Mouse (Mus musculus): ENCODE measurements around the gene Fgfr2.

The Fgfr2 gene

DNA sequence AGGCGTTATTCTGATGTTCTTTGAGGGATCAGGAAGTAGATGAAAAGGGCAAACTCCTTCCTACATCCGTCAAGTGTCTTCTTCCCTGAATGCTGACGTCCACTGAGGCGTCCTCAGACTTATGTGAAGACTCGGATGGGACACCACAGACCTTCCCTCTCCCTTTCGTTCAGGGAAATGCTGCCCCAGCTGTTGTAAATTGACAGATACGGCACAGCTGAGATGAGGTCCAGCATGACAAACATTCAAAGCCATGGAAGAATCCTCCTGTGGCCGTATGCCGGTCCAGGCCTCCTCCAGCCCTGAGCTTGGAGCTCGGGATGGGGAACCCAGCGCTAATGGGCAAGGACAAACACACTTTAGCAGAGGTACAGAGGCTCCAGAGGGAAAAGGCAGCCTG is 373.6 kb downstream of the Fgfr2 start:
- no peak for DNase-seq (ENCODE audit: low read depth)

DNA sequence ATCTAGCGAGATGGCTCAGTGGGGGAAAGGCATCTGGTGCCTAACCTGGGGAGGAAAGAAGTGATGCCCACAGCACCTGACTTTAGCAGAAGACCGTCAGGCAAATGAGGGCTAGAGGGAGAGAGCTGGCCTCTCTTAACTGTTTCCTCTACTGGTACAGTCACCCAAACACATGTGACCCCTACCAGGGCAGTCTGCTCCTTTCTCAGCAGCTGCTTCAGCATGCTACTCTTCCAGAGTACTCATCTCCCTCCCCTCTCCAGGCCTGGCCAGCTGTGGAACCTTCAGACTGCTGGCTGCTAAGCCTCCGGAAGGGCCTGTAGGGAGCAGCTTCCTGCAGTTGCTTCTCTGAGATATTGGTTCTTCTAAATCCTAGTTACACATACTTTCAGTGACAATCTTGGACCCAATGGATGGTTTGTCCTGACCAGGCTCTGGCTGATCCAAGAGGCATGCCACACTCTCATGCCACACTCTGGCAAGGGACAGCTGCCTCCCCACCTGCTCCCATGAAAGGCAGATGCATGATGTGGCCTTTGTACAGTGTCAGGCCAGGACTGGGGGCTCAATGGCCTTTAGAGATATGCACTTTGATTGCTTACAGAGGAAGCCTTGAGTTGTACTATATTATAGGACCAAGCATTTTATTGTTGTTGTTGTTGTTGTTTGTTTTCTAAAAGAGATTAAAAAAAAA is 374.9 kb downstream of the Fgfr2 start:
- DNase-seq (ENCODE audit: low read depth): no peak

DNA sequence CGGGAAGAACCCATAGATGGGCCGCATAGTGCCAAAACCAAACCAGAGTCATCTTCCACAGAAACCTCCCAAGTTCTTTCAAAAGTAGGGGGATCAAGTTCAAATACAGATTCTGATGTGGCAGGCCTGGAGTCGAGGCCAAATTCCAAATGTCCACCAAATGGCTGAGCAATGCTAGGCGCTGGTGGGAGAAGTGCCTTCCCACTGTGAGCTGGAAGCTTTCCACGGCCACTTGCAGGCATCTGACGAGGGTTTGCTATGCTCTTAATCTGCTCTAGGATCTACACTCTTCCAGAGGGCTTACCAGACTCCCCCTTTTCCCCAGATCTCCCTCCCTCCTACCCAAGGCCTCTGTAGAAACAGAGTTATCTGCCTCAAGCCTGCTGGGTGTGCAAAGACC is 376.1 kb downstream of the Fgfr2 start:
- DNase-seq (ENCODE audit: low read depth): no peak

DNA sequence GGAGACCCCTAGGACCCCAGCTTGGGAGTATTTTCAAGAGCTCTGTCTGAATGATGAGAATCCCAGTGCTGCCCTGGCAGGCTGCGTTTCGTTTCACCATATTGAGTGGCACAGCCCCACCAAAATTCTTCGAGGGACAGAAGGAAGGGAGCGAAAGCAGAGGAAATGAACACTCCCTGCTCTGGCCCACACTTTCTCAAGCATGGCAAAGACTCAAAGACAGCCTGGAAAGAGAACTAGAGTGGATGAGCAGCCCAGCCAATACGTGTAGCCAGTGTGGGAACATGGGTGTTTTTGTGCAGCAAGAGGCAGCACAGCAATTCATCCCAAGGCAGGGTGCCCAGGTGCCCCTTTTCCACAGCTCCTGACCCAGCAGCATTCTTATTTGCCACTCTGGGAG is 380.2 kb downstream of the Fgfr2 start:
- DNase-seq (ENCODE audit: low read depth): no peak

DNA sequence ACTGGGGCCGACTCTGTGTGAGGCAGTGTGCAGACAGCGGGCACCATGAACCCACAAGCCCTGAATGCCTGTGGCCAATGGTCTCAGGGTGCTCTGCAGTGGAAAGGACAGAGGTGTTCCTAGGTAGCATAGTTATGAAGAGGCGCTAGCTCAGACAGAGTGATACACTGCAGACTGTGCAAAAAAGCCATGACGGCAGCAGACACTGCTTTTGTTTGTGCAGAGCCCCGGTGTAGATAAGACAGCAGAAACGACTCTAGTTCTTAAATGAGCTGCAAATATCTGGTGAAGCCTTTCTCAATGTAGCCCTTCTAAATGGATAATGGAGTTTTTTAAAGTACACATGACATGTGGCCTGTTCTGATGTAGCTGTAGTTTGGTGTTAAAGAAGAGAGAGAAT is 383.3 kb downstream of the Fgfr2 start:
- DNase-seq (ENCODE audit: low read depth): no peak

DNA sequence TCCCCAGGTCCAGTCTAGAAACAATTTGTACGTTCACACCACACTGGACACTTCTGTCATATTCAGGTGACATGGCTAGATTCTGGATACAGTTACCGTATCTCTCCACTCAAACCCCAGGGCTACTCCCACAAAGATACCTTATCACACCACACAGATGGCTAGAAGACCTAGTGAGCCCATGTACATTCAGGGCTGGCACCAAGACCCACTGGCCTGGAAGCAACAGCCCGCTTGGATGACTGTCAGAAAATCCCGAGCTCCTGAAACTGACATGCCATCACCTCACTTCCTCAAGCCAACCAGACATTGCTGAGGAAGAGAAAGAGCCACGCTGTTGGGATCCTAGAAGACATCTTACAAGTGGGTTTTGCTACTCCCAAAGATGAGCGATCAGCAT is 384.3 kb downstream of the Fgfr2 start:
- no peak for DNase-seq (ENCODE audit: low read depth)

DNA sequence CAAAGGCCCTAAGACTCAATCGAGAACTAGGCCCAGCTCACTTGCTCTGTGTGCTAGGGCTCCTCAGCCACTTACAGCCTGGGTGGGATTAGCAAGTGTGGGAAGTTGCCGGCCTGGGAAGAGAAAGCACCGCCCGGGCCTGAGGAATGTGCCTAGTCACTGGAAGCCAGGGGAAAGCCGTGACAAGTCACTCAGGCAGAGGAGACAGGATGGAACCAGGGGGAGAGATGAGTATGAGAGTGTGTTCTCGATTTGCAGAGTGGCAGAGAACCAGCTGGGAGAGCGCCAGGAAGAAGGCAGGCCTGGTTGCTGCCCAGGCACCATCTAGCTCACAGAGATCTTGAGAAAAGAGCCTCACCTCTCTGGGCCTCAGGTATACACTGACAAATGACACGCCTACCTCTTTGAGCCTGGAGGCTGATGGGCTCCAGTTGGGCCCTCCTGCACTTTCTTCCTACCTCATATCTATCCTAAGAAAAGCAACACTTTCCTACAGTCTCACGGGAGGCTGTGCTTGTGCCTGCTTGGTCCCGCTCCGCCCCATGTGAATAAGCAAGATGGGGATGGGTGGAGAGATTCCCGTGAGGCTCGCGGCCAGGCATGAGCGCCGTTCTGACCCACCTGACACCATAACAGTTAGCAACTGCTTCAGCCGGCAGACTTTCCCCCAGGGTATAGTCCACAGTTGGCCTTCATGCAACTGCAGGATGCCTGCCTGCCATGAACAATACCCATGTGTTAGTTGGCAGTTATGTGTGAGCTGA is 386.9 kb downstream of the Fgfr2 start:
- peak; percentile 80 for DNase-seq (ENCODE audit: low read depth)

DNA sequence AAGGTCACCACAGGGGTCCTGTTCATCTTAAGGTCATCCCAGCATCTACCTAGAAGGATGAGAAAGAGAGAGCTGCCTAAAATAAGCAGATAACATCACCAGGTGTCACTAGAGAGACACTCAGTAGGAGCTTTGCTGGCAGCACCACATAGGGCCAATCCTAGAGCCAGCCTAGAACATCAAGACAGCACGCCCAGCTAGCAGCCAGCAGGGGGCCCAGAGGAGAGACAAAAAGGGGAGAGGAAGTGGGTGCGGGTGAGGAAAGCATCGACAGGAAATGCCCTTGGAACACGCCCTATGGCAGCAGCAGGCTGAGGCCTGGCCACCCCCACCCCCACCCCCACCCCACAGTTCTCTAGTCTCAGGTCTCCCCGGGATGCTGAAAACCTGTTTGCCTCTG is 388.0 kb downstream of the Fgfr2 start:
- peak; percentile 49 for DNase-seq (ENCODE audit: low read depth)

DNA sequence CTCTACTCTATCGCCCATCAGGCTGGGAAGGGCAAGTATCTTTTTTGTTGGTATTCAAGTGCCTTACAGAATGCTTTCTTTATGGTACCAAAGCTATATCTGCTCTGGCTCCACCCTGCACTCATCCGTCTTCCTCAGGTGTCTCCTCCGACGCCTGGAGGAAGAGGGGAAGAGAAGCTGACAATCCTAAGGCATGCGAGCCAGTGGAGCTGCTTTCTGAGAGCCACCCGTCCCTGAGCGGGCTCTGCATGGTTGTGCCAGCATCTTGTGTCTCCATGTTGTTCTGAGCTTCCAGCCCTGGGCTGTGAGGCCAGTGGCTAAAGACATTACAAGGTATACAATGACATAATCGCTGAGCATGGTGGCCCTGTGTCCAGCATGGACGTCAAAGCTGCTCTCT is 388.9 kb downstream of the Fgfr2 start:
- DNase-seq (ENCODE audit: low read depth): no peak

DNA sequence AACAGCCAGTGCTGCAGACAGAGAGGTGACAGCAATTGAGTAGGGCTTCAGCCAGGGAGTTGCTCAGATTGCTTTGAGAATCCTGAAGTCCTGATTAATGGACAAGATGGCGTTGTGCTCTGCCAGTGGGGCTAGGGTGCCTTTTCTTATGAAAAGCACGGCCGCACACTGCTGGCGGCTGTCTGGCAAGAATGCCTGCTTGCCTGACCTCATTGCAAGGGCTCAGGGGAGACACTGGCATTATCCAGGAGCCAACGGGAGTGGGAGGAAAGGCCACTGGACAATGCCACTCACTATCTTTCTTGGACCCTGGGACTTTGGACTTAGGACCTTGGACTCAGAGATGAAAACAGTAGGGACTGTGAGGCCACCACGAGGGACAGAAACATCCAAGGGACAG is 389.6 kb downstream of the Fgfr2 start:
- DNase-seq (ENCODE audit: low read depth): no peak

DNA sequence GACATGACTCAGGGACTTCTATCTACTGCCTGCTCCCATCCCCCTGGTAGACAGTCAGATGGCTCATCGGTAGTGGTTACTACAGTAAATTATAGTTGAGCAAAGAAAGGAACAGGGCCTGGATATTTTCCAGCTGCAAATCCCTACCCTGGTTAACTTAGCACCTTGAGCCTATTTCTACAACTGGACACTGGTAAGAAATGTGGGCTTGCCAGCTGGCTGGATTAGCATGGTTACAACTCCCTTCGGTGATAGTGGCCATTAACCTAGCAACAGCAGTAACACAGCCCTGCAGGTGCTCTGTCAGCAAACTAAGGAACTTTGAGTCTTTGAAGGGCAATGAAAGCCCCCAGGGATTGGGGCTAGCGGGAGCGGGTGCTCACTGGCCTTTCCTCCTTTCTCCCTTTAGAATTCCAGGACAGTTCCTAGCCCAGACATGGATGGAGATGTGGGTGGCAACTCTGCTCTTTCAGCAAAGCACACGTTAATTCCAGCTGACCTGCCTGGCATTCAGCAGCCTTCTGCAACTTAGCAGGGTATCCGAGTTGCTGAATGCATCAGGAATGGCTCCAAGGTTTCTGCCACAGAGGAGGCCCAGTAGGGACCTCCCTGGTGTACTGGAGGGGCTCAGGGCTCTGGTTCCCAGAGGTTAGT is 390.9 kb downstream of the Fgfr2 start:
- no peak for DNase-seq (ENCODE audit: low read depth)

DNA sequence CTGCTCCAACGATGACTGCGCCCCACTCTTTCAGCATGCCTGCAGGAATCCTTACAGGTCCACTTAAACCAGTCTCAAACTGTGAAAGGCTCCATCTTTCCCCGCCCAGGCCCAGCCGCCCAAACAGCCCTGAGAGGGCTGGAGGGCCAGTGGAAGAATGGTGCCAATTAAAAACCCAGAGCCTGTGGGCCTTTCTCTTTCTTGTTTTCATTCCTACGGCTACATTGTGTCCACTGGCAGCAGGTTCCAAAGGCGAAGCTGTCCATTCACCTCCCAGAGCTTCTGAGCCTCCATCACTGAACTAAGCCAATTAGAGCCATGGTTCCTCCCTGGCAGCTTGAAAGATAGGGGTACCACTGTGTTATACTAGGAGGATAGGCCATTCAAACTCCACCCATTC is 391.6 kb downstream of the Fgfr2 start:
- DNase-seq (ENCODE audit: low read depth): no peak

DNA sequence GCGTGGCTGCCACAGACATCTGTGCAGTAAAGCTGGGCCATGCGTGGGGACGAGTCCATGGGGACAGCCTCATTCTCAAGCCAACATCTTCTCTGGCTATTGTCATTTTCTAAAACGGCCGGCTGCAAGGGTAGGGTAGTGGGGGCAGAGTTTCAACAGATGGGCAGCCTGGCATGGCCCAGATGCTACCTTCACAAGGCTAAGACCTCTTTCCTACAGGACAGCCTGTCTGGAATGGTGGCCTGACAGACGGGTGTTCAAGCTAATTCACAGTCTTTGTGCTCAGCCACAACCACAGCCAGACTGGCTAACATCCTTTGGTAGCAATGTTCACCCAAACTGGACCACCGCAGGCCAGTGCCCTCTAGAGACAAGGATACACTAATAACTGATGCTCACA is 392.6 kb downstream of the Fgfr2 start:
- no peak for DNase-seq (ENCODE audit: low read depth)

DNA sequence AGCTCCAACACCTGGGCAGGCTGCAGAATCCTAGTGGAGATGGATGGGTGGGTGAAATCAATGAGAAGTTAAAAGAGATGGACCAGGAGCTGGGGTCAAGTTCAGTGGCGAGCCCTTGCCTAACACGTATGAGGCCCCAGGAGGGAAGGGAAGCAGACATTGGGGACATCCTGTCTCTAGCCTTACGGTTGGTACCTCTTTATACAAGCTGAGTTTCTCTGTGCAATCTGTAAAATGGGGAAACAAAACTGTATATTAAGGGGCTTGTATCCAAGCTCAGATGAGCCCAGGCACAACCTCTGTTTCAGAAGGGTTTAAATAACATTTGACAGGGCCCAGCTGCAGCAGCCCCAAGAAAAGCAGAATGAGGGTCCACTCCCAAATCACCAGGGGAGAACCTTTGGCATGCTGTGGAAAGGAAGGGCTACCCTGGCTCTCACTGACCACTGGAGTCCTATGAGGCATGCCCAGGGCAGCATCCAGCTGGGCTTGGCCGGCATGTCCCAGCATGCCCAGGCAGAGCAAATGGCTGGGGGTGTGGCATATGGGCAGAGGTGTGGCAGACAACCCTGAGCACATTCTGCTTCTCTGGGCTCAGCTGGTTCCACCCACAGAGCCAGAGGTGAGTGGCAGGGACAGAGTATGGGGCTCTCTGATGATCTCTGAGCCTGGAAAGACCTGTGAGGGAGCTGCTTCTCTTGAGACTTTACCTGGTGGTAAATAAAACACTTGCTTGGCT is 393.9 kb downstream of the Fgfr2 start:
- peak; percentile 31 for DNase-seq (ENCODE audit: low read depth)

DNA sequence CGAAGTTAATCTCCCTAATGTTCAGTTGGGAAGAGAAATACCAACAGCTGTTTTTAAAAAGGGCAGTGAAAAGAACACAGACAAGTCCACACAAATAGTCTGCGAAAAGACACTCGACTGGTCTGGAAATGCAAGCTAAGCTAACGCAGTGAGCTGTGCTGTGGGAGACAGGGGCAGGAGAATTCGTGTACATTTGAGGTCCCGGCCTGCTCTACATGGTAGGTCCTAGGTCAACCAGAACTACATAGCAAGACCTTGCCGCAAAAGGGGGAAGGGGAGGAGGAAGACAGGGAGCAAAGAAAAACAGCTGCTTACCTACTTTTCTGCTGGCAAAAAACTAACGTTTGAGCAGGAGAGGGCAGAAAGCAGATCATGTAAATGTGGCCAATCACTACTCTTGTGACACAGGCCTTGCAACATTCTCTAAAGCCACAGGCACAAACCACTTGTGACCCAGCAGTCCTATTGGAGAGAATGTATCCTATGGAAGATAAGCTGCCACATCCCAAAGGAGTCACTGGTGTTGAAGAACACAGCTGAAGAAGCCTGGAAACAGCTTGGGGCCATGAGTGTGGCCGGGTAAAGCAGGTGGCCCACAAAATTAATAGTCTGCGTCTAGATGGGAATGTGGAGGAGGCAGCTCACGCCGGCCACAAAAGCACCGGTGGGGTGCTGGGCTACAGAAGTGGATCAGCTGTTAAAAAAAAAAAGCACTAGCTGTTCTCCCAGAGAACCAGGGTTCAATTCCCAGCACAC is 396.9 kb downstream of the Fgfr2 start:
- no peak for DNase-seq (ENCODE audit: low read depth)

DNA sequence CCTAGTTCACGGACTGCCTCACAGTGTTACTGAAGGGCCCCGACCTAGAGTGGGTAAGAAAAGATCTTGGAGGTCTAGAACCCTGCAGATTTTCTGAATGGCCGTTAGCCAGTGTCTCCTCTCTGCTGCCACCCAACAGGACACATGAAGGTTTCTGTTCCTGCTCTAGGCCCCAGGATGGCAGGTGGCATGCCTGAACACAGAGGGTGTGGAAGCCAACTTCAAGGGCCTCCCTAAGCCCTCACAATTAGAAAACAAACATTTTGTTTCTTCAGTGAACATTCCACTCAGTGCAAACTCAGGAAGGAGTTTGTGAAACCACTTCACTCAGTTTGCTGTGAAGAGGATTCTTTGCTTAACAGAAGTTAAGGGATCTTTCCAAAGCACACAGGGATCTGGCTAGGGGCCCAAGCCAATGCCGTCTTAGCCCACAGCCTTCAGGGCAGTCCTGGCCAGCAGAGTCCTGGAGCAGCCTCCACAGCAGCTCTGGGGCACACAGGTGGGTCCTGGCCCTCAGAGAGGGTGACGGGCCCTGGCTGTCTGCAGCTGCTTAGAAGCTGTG is 398.6 kb downstream of the Fgfr2 start:
- DNase-seq (ENCODE audit: low read depth): peak; percentile 26

DNA sequence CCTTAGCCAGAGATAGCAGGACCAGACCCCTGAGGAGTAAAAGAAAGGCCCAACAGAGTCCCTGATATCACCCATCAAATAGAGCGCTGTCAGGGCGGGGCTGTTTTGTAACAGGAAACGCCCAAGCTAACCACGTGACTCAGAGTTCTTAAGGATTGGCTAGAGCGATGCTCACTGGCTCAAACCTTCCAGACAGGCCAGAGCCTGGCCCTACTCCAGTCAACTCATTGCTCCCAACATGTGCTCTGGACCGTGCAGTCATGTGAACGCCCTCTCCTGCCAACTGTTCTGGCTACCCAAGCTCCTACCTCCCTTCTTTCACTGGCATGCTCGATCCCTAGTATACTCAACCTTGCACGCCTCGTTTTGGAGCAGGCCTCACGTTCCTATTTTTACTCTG is 399.2 kb downstream of the Fgfr2 start:
- DNase-seq (ENCODE audit: low read depth): peak; percentile 88

DNA sequence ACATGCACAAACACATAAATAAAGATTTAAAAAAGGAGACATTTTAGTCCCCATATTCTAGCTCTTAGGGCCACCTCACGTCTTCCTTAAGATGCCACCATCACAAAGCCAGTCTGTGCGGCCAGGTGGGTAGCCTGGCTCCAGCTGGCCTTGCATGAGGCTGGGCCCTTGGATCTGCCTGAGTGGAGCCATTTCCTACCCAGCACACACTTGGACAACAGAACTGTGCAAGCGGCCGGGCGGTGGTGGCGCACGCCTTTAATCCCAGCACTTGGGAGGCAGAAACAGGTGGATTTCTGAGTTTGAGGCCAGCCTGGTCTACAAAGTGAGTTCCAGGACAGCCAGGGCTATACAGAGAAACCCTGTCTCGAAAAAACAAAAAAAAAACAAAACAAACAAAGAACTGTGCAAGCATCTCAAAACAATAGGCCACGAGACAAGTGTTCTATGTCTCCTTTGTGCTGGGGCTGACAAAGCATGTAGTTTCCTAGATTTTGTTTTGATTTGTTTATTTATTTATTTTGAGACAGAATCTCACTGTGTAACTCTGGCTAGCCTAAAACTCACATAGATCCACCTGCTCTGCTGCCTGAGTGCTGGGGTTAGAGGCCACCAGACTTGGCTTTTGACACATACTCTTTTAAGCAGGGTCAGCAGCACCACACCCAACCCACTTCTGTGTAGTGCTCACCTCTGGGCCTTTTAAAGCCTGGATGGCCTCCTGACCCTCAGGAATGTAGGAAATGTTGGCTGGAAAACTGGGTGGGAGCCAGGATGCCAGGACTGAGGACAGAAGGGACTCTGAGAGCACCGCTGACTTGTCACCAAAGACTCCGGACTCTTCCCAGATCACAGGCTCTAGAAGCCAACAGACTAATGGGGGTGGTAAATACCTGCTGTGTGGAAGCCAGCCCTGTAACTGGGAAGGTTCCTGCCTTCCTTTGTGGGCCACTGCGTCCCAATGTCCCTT is 400.5 kb downstream of the Fgfr2 start:
- no peak for DNase-seq (ENCODE audit: low read depth)

DNA sequence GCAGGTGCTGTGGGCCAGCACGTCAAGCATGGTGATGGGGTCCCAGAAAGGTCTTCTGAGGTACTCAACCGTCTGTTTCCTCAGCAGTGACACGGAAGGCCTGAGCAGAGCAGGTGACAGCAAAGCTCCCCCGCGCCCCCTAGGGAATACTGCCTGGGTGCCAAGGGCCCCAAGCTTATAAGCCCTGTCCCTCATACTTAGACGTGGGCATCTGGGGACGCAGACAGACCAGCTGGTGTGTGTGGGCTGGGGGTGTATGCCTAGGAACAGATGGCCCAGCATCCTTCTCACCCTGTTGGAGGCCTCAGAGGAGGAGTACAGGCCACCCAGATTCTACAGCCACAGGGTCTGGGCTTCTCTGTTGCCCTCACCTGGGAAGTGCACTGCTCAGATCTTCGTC is 402.6 kb downstream of the Fgfr2 start:
- DNase-seq (ENCODE audit: low read depth): no peak

DNA sequence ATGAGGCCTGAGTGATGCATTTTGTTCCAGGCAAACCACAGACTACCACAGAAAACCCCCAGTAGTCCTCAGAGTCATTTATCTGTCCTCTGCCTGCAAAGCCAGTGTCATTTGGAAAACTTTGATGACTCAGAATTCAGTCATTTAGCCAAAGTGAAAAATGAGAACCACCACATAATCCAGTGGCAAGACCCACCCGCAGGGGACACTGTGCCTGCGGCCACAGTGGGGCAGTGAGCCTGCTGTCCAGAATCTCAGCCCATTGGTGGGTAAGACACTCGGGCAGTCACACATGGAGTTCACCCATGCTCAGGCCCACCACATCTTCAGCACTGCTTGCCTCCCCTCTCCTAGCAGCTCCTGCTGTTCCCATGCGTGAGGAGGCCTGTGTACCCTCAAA is 403.6 kb downstream of the Fgfr2 start:
- no peak for DNase-seq (ENCODE audit: low read depth)

Data from NIH3T3 (cell line).